Mouse (Mus musculus) C2C12 (cell line): ENCODE measurements at regions not wholly inside any gene's neighbourhood (a gene's known extent, or its start where the extent isn't known, plus 50 kb on each side); places are given as distances from the start of the nearest gene placed in this dataset.

Experiments used
- CEBPB ChIP-seq: IDR thresholded peaks from one replicate; pipeline ENCODE4 v1.6.1; 2011; ENCODE audit warnings: low read depth, mild to moderate bottlenecking, control low read depth, moderate library complexity
- CTCF ChIP-seq: IDR thresholded peaks from one replicate; pipeline ENCODE4 v1.5.1; 2011; ENCODE audit not compliant: control insufficient read depth, insufficient read depth, insufficient read length
- FOSL1 ChIP-seq: IDR thresholded peaks from one replicate; pipeline ENCODE4 v1.8.0; 2011; ENCODE audit warnings: mild to moderate bottlenecking, low read length; ENCODE audit not compliant: poor library complexity, insufficient read depth, severe bottlenecking
- MAX ChIP-seq: IDR thresholded peaks from one replicate; pipeline ENCODE4 v1.6.1; 2011; ENCODE audit warnings: mild to moderate bottlenecking, control low read depth
- MYOD1 ChIP-seq: IDR thresholded peaks from one replicate; pipeline ENCODE4 v1.6.1; 2011; ENCODE audit warnings: low read depth; ENCODE audit not compliant: control insufficient read depth, insufficient read length
- MYOG ChIP-seq: IDR thresholded peaks from one replicate; pipeline ENCODE4 v1.6.1; 2011; ENCODE audit not compliant: control insufficient read depth, insufficient read length; ENCODE audit errors: extremely low read depth
- USF1 ChIP-seq: IDR thresholded peaks from one replicate; pipeline ENCODE4 v1.6.1; 2011; ENCODE audit warnings: low read depth, mild to moderate bottlenecking, control low read depth, moderate library complexity

DNA sequence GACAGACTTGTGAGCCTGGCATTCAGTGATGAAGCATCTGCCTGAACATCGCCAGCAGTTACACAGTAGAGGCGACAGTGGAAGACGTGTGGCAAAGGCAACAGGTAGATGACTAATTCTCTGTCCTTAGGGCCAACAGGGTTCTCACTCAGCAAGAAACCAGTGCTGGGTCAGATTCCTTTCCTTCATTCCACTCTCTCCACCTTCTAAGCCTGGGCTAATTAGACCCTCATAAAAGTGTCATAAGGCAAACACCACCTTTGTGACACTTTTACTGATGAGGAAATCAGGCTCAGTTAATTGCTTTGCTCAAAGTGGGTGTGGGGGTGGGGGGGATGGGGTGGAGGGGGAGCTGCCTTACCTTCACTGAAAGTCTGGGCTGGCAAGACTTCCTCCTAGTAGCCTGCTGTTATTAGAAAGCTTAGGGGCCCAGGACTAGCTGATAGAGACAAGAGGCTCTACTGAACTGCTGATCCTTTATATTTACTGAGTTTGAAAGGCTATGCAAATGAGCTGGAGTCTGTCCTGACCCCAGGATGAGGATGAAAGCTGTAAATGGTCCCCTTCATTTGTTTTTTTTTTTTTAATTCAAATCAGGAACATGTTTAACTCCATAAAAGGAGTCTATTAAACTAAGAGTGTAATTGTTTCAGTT lies 98.8 kb downstream of the Dact1 start:
- TF ChIP-seq CTCF (no peak), MAX (no peak), FOSL1 (no peak), MYOG (no peak), MYOD1 (no peak), USF1 (no peak), CEBPB (no peak)
